Mouse (Mus musculus) skeletal muscle tissue, adult 2 months (tissue): ENCODE data around the gene Plekhm3.
A peak's percentile ranks its signal among the peaks of the same experiment; 100 is the strongest.

Source experiments
- DNase-seq: peaks from one replicate; pipeline ENCODE4 v3.0.0-alpha.2; 2012; ENCODE audit warnings: low read depth, low spot score

Gene Plekhm3

DNA sequence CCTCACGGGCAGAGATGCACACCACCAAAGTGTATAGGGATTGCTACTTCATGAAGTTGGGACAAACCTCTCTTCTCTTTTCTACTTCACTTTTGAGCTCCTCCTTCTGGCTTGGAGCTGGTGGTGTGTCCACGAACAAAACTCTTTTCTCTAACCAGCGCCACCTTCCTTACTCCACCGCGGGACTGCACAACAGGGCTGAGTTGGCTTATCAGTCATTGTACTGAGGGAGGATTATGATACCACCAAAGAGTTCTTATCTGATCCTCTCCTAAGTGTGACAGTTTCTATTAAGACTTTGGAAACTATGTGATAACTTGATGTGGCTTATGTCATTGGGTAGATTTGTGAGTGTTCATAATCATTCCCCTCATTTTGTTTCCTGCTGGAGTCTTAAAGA is 129.2 kb downstream of the Plekhm3 start:
- DNase-seq = no peak

DNA sequence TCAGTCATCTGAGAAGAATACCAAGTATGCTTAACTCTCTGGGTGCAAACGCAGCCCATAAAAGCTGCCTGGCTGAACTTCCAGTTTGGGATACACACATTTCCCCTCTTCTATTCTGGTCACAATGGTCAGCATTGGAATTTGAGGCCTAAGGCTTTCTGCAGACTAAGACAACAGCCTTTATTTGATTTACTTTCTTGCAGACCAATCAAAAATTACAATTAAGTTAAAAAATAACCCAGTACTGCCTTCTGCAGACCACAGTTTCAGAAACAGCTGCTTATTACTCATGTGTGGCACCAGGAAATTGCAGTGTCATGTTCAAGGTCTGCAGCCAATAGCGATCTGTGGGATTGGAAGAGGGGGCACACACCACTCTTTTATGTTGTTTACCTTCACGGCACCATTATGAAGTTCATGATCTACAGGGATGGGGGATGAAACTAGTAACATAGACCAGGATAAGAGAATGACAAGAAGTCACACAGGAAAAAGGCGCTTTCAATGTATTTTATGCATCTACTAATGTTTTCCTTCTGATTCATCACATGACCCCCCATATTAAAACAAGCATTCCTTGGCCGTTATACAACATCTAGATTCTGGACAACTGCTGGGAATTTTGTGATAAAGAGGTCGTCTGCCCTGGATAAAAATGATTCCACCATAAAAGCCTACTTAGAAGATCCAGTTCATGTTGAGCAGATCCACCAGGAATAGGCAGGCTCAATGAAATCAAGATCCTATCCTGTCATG is 130.1 kb downstream of the Plekhm3 start:
- no peak for DNase-seq

DNA sequence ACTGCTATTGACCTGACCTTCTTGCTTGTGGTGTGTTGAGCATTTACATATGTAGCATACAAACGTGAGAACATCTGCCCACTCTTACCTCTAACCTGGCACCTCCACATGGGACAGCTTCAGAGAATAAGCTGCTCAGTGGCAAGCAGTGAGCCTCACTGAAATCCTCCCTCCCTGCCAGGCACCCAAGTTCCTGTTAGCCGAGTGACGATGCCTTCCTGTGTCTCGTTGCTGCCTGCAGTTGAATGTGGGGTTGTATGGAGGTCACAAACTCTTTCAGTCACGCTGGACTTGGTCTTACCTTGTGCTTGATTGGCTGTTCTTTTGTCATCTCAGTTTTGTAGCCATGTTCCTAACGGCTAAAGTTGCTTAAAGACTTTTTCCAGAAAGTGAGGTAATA is 133.1 kb downstream of the Plekhm3 start:
- DNase-seq = no peak

DNA sequence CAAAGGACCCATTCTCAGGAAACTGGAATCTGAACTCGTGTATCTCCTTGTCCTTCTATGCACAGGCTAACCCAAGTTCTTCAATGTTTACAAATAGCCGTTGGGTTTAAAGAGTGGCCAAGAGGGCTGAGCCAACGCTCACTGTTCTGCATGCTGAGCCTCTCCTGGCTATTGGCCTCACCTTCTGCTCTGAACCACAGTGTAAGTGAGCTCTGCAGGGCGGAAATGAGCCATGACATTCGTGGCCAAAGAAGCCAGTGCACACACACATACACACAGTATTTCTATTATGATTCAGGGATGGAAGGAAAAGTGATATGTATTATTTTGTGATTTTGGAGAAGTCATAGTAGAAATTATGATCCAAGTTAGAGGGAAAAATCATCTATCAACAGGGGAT is 138.9 kb downstream of the Plekhm3 start:
- DNase-seq = no peak

DNA sequence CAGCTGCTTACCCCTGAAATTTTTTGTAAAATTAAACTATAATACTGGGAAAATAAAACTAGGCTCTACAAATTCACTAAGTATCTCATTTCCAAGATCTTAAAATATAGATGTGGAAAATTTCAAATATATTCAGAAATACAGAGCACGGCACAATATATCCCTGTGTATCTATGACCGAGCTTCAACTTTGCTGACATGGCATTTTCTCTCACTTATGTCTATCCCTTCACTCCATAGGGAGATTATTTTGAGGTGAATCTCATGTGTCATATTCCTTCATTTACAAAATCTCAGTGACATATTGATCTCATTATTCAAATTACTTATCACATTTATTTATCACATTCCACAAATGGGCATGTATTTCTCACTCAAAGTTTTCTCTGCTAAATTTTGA is 143.4 kb downstream of the Plekhm3 start:
- DNase-seq = no peak

DNA sequence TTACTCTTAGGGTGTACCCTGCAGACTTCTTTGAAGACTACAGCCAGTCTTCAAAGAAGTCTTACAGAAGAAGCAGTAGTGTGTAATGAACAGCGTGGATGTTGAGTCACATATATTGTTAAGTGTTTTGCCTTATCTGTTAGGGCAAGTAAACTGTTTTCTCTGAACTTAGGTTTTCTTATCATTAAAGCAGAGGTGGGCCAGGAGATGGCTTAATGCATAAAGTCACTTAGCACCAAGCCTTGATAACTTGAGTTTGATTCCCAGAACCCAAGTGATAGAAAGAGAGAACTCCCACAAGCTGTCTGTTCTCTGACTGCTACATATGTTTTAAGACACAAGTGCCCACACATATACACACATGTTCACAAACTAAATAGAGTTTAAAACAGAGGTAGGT is 144.7 kb downstream of the Plekhm3 start:
- DNase-seq = no peak

DNA sequence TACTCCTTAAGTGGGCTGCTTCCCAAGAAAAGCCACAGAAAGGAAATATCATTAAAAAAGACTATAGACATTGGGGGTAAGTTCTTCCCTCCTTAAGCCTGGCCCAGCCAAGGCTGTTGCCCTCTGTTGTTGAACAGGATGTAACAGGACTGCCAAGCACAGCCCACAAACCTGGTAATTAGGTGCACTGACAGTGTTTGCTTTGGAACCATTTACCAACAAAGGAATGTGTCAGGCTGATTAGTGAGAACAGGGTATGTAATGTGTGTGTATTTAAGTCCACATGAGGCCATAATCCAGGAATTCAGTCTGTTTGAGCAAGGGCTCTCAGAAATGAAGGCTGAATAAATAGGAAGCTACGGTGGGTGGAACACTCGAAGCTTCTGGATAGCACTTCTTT is 147.5 kb downstream of the Plekhm3 start:
- no peak for DNase-seq

DNA sequence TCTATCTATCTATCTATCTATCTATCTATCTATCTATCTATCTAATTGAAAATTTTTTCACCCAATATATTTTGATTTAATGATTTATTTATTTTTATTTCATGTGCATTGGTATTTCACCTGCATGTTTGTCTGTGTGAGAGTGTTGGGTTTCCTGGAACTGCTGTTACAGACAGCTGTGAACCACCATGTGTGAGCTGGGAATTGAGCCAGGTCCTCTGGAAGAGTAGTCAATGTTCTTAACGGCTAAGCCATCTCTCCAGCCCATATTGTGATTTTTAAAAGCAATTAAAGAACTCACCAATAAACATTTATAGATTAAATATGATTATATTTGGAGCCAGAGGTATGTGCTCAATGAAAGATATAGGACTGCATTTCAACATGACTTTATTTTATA is 148.9 kb downstream of the Plekhm3 start:
- peak; percentile 36 for DNase-seq

DNA sequence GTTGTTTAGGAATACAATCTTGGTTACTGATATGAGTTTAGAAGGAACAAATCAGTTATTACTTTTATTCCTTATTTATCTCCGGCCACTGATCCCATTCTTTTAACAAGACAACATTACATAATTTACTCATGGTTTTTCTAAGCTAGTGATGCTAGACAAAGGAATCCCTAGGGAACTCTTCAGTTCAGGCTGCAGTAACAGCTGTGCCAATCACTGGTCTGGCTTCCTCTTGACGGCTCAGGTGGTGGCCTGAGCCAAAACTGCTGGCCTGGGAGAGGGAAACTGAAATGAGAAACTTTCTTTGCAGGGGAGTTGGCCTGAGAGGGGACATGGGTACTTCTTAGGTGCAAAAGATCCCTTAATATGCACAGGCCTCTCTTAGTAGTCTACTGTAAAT is 151.4 kb downstream of the Plekhm3 start:
- peak; percentile 44 for DNase-seq

DNA sequence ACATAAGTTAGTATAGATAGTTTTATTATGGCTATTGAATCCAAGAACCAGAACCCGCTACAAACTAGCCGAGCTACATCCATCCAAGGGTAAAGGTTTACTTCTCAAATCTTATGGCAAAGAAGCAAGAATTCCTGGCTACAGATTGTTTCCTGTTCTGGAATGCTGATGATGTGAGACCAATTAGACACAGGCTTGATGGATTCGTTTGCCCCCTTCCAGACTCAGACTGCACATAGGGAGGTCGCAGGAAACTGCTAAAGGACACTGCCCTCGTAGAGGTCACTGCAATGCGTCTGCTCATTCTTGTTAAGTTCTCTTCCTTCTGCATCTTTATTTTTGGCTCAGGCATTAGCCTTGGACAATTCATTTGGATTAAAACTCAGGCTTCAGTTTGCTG is 154.0 kb downstream of the Plekhm3 start:
- DNase-seq = no peak

DNA sequence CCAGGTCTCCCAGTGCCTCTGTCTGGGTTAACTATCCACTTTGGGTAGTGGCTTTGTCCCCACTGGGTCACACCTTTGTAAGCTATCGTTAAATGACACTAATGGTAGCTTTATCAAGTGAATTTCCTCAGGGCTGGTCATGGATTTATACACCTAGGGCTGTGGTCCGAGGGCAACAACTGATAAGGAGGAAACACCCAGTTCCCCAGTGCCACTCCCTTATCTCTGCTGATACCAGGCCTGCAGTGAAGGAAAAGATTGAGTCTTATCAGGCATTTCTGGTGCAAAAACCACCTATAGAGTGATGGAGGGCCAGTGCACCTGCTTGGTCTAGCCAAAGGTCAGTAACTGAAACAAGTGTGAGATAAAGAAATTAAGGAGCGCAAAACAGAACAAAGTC is 159.0 kb downstream of the Plekhm3 start:
- DNase-seq = no peak

DNA sequence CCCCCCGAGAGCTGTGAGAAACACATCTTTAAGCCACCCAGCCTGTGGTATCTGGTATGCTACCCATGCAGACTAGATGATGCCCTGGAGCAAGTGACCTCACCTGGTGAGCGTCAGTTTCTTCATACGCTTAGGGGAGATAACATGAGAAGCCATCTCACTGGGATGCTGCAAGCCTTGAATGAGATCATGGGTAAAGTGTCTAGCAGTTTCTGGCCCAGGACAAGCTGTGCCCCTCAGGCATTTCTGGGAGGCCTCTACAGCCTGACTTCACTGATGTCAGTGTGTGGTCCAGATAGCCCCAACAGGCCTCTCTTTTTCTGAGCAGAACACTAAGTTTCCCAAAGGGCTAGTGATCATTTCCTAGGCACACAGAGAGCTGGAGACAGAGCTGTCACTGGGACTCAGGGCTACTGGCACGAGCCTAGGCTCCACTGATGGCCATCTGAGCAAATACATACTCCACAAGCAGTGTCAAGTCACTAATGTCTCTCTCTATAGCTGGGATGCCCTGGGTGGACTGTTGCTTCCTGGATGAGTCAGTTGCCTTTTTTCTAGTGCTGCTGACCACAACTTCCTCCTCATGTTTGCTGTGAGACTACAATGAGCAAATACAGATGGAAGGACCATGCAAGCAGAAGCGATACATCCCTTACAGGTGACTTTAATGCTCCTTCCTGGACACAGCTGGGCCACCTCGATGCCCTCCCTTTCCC is 159.6 kb downstream of the Plekhm3 start:
- no peak for DNase-seq

DNA sequence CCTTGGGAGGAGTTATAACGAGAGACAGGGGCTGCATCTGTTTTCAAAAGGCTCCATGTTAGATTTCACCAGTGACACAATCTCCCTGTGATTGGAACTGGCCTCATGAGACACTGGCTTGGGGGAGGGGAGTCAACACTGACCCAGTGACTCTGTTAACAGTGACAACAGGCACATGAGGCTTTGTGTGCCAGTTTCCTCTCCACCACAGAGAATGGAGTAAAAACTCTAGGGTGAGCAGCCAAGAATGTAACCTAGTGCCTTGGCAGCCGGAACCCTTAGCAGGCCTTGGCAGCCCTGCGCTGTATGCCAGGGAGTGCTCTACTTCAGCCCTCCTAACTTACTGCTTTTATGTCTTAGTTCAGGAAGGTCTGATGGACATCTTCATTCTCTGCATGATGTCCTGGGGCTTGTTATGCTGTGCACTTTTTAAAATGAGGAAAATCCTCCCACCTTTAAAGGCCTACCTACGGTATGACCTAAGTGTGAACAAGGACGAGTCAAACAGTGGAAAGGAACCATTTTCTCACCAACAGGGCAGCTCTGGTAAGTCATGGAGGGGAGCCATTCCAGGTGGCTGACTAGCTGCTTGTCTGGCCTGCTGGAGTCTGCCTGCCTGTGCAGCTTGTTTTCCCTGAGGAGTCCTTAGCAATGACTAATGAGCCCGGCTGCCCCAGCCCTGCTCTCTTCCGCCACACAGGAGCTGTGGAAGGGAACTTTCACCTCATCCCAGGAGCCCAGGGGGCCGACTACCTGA is 161.2 kb downstream of the Plekhm3 start:
- DNase-seq = no peak

DNA sequence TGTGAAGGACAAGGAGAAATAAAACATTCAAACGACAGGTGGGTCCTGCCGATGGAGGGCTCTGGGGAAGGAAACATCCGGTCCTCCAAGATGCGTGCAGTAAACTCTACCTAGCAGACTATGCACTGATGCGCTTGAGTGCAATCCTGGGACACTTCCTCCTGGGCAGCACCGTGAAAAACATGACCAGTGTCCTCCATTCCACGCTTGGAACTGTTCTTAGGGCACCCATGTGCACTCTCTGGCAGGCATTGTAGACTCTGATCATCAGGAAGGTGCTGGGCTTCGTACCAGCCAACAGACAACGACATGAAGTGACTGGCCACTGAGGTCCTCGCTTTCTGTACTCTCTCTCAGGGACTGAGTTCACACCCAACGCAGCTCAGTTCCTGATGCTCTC is 162.5 kb downstream of the Plekhm3 start:
- no peak for DNase-seq

DNA sequence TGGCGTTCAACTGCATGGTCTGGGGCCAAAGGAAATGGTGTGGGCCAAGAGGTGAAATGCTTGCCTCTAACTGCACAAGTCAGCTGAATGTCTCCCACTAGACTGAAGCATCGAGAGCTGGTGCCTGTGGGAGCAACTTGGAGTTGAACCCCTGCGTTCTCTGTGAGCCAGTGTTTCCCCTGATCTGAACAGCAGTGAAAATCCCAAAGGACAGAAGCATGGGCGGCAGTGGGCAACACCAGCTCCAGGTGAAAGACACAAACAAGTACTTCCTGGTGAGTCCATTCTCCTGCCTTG is 163.4 kb downstream of the Plekhm3 start:
- DNase-seq = peak; percentile 51

DNA sequence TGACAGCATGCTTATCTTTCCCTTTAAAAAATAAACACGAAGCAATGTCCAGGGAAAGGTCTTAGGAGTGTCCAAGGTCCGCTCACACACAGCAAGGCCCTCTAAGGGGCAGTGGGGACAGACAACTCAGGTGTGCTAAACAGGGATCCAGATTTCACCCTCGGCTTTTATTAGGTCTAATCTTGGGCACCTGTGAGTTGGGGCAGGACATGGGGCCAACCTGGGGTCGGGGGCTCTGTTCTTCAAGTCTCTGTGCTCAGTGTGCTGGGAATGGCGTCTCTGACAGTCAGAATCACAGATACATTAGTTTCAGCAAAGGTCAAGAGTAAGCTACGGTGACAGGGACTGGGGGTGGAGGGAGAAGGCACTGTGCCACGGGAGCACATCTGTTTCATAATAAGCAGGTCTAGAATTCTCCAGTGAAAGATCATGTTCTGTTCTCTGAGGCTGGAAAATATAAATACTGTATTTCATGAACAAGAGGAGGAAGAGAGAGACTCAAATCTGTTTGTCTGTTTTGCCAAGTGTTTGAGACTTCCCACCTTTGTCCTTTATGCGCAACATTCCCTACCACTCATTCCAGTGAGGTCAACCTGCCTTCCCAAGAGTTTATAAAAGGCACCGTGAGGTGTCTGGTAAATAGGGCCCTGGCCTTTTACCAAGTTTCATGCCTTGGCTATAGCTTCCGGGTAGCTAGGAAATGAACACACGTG is 163.9 kb downstream of the Plekhm3 start:
- peak; percentile 29 for DNase-seq

DNA sequence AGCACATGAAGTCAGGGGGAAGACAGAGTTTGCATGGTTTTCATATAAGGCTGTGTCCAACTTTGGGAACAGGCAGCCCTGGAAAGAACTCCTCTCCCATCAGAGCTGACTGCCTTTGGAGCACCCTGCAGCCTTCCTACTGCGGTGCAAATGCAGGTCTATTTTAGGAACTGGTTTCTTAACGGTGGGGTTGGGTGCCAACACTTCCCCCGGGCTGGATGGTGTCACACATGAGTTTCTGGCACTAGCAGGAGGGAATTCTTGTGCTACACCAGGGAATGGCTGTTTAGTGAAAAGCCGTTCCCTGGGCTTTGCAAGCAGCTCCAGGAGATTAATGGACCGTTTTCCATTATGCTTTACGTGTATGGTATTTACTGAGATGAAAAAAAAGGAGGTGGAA is 164.8 kb downstream of the Plekhm3 start:
- DNase-seq = peak; percentile 73

DNA sequence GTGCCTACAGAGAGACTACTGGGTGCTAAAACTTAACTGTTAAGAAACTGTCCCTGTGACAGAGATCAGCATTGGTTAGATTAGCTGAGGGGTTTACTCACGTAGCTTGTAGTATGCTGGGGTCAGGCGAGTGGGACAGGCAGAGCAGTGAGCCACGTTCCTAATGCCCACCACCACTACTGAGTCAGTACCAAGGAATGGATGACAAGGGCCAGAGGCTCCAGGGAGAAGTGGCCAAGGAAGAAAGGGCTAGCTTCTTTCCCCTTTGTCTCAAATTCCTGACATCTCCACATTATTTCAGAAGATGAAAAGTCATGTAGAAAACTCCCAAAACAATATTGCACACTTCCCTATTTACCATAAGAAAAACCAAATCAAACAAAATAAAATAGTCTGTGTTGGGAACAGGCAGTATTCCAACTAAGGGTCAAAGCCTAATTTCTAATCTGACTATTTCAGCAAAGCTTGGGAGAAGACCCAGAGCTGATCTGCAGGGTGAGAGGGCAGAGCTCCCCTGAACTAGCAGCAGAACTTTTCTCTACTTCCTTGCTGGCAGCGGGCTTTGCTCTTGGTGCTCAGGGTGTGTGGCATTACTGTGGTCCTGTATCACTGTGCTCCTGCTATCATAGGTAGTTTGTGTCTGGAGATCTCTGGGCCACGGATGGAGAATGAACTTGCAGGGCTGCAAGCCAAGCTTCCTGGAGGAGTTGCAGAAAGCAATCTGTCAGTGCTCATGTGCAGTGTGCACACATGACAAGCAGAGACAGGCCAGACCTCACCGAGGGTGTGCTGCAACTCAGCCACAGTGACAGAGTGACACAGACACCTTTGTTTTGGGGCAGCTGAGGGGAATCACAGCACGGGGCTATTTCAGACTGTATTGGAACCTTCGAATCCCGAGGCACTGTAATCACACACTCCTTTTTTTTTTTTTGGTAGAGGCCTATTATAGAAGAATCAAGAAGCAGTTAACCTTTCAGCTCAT is 165.5 kb downstream of the Plekhm3 start:
- DNase-seq = no peak

DNA sequence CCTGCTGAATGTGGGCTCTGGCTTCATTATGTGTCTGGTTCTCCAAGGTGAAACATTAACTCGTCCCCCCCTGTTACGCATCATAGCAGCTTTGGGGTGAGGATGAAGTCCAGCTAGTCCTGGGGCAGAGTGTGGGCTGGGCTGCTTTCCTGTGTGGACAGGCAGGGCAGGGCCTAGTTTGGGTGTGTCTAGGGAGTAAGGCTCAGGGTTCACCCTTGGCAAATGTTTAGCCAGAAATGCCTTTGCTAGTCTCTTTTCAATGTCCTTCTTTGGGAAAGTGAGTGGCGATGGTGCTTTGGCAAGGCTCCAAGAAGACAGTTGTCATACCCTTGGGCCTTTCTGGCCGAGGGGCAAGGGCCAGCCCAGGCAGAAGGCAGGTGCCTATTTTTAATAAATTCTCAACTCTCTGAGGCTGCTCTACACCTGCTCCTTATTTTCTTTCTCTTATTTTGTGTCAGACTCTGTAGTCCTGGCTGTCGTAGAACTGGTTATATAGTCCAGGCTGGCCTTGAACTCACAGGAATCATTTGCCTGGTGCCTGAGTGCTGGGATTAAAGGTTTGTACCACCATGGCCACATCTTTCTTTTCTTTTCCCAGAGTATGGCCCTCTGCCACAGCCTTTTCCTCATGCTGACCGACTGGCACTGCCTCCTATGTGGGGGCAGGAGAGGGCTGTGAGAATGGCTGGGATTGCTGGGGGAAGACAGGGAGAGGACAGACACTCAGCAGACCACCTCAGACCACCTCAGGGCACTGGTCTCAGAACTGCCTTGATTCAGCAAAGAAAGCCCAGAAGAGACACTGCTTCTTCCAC is 168.7 kb downstream of the Plekhm3 start:
- DNase-seq = no peak

DNA sequence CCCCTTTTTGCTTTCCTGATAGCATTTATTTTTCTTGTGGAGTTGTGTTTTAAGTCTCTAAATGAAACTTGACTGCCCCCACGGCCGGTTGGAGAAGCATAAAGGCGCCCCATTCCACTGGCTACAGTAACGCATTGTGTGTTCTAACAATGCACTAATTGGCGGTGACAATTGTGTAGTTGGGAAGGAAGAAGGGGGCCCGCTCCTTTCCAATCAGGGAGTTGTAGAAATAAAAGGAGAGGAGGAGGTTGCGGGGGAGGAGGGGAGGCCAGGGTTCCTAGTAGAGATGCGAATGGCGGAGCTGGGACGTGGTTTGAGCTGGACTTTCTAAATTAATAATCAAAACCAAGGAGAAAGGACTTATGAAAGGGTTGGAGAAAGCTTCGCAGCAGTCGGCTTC is 176.8 kb downstream of the Plekhm3 start:
- DNase-seq = no peak
